Mouse (Mus musculus) erythroblast, embryonic 14.5 days (primary cell): ENCODE data around the gene Tlx2. TPM values are rescaled to one million over a fixed set of nuclear protein-coding genes. Genes with fewer than 3 reads are reported as not detected.

Experiments
- H3K27me3 ChIP-seq: 2 replicates; pipeline ENCODE4 v1.6.1; 2012; ENCODE audit warnings: inconsistent platforms; ENCODE audit not compliant: control insufficient read depth
- H3K36me3 ChIP-seq: 2 replicates; pipeline ENCODE4 v1.6.1; 2012; ENCODE audit warnings: mild to moderate bottlenecking, inconsistent platforms; ENCODE audit not compliant: control insufficient read depth
- H3K4me1 ChIP-seq: 2 replicates; pipeline ENCODE4 v1.6.1; 2012; ENCODE audit warnings: inconsistent platforms; ENCODE audit not compliant: control insufficient read depth
- H3K4me3 ChIP-seq: replicated peaks from 2 replicates; pipeline ENCODE3; 2012; ENCODE audit warnings: moderate library complexity, mild to moderate bottlenecking, inconsistent platforms
- H3K9me3 ChIP-seq: 2 replicates; pipeline ENCODE4 v1.6.1; 2012; ENCODE audit warnings: low read length, inconsistent platforms, mixed read lengths; ENCODE audit not compliant: control insufficient read depth
- GATA1 ChIP-seq: IDR thresholded peaks from 2 replicates; pipeline ENCODE4 v1.6.1; 2012; ENCODE audit warnings: low read length, inconsistent platforms, mixed read lengths
- TAL1 ChIP-seq: IDR thresholded peaks from 3 replicates; pipeline ENCODE4 v1.6.1; 2012; ENCODE audit warnings: low read length, inconsistent platforms, mixed read lengths
- polyA plus RNA-seq: library from polyadenylated mRNA; stranded (reverse); fragments of >175 nt; gene quantifications from 2 replicates; pipeline ENCODE4 v1.2.3, GENCODE M21; 2012

Tlx2 gene
- polyA plus RNA-seq, 1 experiment = not detected

- Histone ChIP-seq H3K36me3 (peaks cover 5% of the 10 kb centered on the region; the same call in 1 of the 2 replicates), H3K9me3 (peaks cover 31% of the 10 kb centered on the region), H3K27me3 (peaks cover 100% of the 10 kb centered on the region), H3K4me1 (peaks cover 23% of the 10 kb centered on the region), H3K4me3 (no peak overlapping the region)
- no peak for TF ChIP-seq GATA1
- no peak for TF ChIP-seq TAL1
Observed at GRCm38 (mm10) chr6:83066441-83066840, 3.7 kb downstream of the Tlx2 start.

GRCm38 (mm10) chr6:83065995-83066394 is 4.1 kb downstream of the Tlx2 start:
- H3K4me1 ChIP-seq = peaks cover 19% of the 10 kb centered on the region

DNA sequence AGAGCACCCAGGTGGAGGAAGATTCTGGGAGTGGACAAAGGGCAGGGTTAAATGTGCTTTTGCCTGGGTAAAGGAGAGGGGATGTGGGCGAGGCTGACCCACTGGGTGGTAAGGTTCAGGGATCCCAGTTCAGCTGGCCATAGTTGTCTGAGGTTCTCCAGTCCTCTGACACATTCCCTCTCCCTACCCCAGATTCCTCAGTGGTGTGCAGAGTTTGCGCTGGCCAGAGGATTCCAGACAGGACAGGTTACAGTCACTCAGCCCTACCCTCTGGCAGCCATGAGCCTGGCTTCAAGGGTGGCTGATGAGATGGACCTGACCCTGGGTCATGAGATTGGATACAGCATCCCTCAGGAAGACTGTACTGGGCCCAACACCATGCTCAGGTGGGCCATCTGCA is 11.4 kb downstream of the Tlx2 start:
- Histone ChIP-seq H3K4me3 (peak overlapping the region; percentile 45), H3K4me1 (peaks cover 44% of the 10 kb centered on the region), H3K36me3 (peaks cover 62% of the 10 kb centered on the region), H3K27me3 (peaks cover 31% of the 10 kb centered on the region), H3K9me3 (no peaks in the 10 kb centered on the region)
- TF ChIP-seq GATA1 (no peak), TAL1 (no peak)

More at GRCm38 (mm10) chr6:83065995-83066394, 4.1 kb downstream of the Tlx2 start:
- TF ChIP-seq TAL1 = no peak
- no peak for TF ChIP-seq GATA1
- H3K36me3 ChIP-seq = peaks cover 9% of the 10 kb centered on the region
- H3K27me3 ChIP-seq = peaks cover 100% of the 10 kb centered on the region
- H3K4me3 ChIP-seq = no peak overlapping the region
- H3K9me3 ChIP-seq = peaks cover 26% of the 10 kb centered on the region

- H3K36me3 ChIP-seq = peaks cover 69% of the 10 kb centered on the region
- H3K9me3 ChIP-seq = no peaks in the 10 kb centered on the region
- TF ChIP-seq TAL1 (no peak), GATA1 (no peak)
- peaks cover 53% of the 10 kb centered on the region for H3K4me1 ChIP-seq
- H3K27me3 ChIP-seq = peaks cover 22% of the 10 kb centered on the region
- peak within 1 kb of the TSS; percentile 45 for H3K4me3 ChIP-seq
Observed at GRCm38 (mm10) chr6:83057790-83058189, 12.3 kb downstream of the Tlx2 start, which contains the start of gene Dqx1. TSS of gene Dqx1 (plus strand) at chr6:83057844.

DNA sequence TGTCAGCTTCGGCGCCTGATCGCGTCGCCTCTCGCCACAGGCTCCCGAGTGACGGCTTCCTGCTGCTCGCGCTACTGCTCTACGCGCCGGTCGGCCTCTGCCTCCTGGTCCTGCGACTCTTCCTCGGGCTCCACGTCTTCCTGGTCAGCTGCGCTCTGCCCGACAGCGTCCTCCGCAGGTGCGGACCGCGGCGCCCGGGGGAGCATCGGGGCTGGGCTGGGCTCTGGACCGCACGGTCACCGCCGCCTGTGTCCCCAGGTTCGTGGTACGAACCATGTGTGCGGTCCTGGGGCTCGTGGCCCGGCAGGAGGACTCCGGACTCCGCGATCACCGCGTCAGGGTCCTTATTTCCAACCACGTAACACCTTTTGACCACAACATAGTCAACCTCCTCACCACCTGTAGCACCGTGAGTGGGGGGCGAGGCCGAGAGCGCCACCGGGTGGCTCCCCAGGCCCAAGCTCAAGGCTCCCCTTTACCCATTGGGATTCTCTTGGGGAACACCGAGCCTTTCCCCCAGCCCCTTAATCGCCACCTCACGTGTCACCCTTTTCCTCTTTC is 15.1 kb downstream of the Tlx2 start, which contains the start of gene Htra2:
TSS of gene Htra2 (minus strand) at position 403 of the 561 bp plus-strand sequence.
- no peaks in the 10 kb centered on the region for H3K27me3 ChIP-seq
- TF ChIP-seq TAL1 (no peak), GATA1 (no peak)
- peaks cover 78% of the 10 kb centered on the region for H3K4me1 ChIP-seq
- H3K9me3 ChIP-seq = no peaks in the 10 kb centered on the region
- H3K36me3 ChIP-seq = peaks cover 84% of the 10 kb centered on the region
- peak within 1 kb of the TSS; percentile 81 for H3K4me3 ChIP-seq

DNA sequence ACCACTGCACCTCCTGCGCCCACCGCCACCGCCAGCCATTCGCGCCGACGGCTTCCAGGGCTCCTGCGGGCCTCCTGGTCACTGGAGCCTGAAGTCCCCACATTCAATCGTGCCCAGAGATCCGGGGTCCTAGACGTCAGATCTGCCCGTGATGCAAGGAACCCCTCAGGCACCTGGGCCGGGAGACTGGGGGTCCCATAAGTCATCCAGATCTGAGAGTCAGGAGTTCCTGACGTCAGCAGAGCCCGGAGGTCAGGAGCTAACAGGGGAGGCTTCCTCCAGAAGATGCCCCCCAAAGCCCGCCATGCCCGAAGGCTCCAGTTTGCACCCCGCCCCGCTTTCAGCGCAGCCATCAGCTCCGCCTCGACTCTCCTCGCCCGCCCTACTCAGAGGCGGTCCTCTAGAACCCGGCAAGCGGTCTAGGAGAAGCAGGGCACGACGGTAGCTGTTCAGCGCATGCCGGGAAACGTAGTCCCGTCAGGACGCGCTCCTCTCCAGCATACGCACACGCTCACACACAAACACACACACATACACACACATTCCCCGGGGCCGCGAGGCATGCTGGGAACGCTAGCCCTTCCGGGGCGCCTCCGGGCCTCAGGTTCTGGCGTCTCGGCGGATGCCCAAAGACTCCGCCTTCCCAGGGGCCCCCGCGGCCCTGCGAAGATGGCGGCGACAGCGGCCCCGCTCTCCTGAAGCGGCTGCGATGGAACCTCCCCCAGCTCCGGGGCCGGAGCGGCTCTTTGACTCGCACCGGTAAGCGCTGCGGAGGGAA is 15.8 kb downstream of the Tlx2 start, which contains the start of gene Aup1:
TSS of gene Aup1 (plus strand) at position 448 of the 778 bp plus-strand sequence.
- H3K4me3 ChIP-seq = peak within 1 kb of the TSS; percentile 81
- H3K27me3 ChIP-seq = no peaks in the 10 kb centered on the region
- peaks cover 85% of the 10 kb centered on the region for H3K36me3 ChIP-seq
- TF ChIP-seq TAL1 (no peak), GATA1 (no peak)
- no peaks in the 10 kb centered on the region for H3K9me3 ChIP-seq
- H3K4me1 ChIP-seq = peaks cover 82% of the 10 kb centered on the region

DNA sequence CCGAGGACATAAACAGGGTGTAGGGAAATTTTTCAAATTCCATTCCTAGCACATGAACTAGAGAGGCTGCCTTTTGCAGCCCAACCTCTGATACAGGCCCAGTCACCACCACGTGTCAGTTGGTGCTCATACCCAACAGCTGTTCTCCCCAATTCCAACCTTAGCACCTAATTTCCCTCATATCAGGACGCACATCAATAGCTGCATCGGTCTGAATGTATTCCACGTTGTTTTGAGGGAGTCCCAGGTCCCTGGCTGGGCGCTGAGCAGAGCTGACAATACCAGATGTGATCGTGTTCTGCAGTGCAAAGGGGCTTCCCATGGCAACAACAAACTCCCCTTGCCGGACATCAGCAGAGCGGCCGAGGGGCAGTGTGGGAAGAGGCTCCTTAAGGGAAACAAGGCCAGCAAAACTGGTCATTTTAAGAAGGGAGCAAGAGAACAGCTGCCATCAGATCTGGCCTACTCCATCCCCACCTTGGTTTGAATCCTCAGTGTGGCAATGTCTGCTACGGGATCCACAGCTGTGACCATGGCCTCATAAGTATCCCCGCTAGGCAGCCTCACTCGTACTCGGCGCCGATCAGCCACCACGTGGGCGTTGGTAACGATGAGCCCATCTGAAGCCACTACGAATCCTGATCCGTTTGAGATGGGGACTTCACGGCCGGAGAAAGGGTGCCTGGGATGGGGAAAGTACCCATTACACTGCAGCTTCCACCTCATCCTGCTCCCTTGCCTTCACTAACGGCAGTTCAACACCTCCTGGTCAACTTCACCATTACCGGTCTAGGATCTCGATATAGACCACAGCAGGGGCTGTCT is 16.7 kb downstream of the Tlx2 start:
- Histone ChIP-seq H3K9me3 (no peaks in the 10 kb centered on the region), H3K27me3 (no peaks in the 10 kb centered on the region), H3K4me3 (peak overlapping the region; percentile 81), H3K4me1 (peaks cover 83% of the 10 kb centered on the region), H3K36me3 (peaks cover 79% of the 10 kb centered on the region)
- TF ChIP-seq TAL1 (no peak), GATA1 (no peak)

DNA sequence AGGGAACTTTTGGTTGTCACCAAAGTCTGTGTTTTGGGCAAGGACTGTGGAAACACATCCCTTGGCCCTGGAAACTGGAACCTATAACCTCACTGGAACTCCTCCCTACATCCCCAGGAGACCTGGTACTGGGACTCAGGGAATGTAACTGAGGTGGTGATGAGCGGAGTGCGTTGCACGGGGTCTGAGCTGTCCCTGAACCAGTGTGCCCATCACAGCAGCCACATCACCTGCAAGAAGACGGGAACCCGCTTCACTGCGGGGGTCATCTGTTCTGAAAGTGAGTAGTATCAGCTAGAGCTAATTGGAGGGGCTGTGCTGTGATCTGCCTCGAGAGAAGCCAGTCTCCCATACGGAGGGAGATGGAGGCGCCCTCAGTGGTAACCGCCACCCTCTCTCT is 20.7 kb downstream of the Tlx2 start:
- peaks cover 72% of the 10 kb centered on the region for H3K4me1 ChIP-seq
- H3K9me3 ChIP-seq = no peaks in the 10 kb centered on the region
- no peak for TF ChIP-seq TAL1
- no peak for TF ChIP-seq GATA1
- no peak overlapping the region for H3K4me3 ChIP-seq
- peaks cover 46% of the 10 kb centered on the region for H3K36me3 ChIP-seq
- peaks cover 2% of the 10 kb centered on the region for H3K27me3 ChIP-seq
